Mouse (Mus musculus): Measurements from ENCODE around the gene Fbxl17. TPM values are rescaled to one million over a fixed set of nuclear protein-coding genes. Genes with fewer than 3 reads are reported as not detected.

The Fbxl17 gene
- polyA plus RNA-seq, 1 experiment: 5.9 TPM

DNA sequence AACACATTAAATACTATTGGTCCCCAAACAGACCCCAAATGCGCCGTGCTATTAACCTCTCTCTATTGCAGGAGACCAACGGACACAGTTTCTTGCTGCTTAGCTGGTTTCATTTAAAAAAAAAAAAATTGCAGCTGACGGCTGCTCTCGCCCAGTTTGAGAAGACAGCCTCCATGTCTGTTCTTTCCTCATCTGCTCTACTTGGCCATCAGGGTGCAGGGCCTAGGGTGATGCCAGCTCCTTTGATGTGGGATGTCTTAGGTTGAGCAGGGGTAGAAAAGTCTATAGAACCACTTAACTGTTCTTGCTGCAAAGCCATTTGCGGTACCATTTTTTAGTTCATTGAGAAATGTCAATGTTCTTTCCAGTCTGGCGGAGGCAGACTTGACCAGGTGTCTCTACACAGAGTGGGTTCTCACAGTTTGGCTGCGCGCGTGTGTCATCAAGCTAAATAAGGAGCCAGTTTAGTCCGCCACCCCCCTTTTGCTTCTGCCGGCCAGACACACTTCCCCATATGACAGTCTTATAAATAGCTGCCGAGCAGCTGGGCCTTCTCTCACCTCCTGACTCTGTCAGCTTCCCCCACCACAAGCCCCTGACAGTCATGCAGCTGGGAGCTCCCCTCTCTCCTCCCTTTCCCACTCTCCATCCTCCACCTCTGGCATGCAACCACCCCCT is 487.8 kb downstream of the Fbxl17 start:
- no peak for TF ChIP-seq CTCF (IDR thresholded peaks at IDR 0.05; ENCODE audit: extremely low read depth, insufficient read length, insufficient replicate concordance, low read depth, low read length)
- no peak for TF ChIP-seq POLR2A (IDR thresholded peaks at IDR 0.05; ENCODE audit: low read depth, low read length)
- no peaks in the 10 kb centered on the region for H3K36me3 ChIP-seq (ENCODE audit: control insufficient read depth, insufficient read depth, low read length)
- H3K4me1 ChIP-seq (ENCODE audit: control insufficient read depth, insufficient read depth, insufficient read length, low read length): no peaks in the 10 kb centered on the region
- no peak overlapping the region for H3K4me3 ChIP-seq (ENCODE audit: low read depth, low read length)
- no peaks in the 10 kb centered on the region for H3K27me3 ChIP-seq (ENCODE audit: control insufficient read depth, insufficient read depth, low read length)
- no peak overlapping the region for H3K27ac ChIP-seq (ENCODE audit: insufficient read depth, low read depth, low read length)
- WGBS: 71% methylated on average over 13 of the region's 13 CpGs

- Histone ChIP-seq H3K27ac (ENCODE audit: insufficient read depth, low read depth, low read length) (no peak overlapping the region), H3K4me1 (ENCODE audit: control insufficient read depth, insufficient read depth, insufficient read length, low read length) (no peaks in the 10 kb centered on the region), H3K36me3 (ENCODE audit: control insufficient read depth, insufficient read depth, low read length) (no peaks in the 10 kb centered on the region), H3K4me3 (ENCODE audit: low read depth, low read length) (no peak overlapping the region), H3K27me3 (ENCODE audit: control insufficient read depth, insufficient read depth, low read length) (no peaks in the 10 kb centered on the region)
- TF ChIP-seq CTCF (IDR thresholded peaks at IDR 0.05; ENCODE audit: extremely low read depth, insufficient read length, insufficient replicate concordance, low read depth, low read length): no peak
- no peak for TF ChIP-seq POLR2A (IDR thresholded peaks at IDR 0.05; ENCODE audit: low read depth, low read length)
- WGBS: 88% methylated on average over 10 of the region's 10 CpGs
Measured at GRCm38 (mm10) chr17:63010830-63011229, 489.0 kb downstream of the Fbxl17 start.

DNA sequence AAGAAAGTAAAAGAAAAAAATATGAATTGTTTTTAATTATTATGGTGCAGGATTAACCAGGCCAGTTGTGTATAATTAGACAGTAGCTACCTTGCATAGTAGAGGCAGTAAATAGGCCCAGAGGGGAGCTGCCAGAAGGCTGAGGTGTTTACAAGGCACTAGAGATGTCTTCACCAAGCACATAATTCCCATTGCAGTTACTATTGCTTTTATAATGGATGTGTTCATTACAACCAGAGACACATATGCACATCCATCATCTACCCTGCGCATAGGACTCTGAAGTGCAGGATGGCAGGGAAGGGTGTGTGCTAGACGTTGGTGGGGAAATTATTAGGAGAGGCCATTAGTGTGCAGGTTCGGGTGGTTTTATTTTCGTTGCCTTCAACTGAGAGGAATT is 491.0 kb downstream of the Fbxl17 start:
- TF ChIP-seq POLR2A (IDR thresholded peaks at IDR 0.05; ENCODE audit: low read depth, low read length) (no peak), CTCF (IDR thresholded peaks at IDR 0.05; ENCODE audit: extremely low read depth, insufficient read length, insufficient replicate concordance, low read depth, low read length) (no peak)
- WGBS: 81% methylated on average over 4 of the region's 4 CpGs

DNA sequence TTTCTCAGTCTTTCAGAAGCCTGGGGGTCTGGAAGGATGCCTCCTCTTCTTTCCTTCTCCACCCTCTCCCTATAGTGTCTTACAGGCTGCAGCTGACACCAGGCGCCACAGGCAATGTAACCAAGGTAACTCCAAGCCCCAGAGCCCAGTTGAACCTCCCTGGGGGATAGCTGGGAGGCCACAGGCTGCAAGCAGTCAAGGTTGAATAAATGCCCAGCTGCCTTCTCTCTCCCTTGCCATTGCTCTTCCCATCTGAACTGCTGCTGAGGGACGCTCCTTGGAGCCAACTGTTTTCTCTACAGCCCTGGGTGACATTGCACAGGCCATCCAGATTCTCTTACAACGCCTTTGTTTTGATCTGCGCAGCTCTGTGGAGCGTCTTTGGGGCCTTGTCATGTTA is 491.5 kb downstream of the Fbxl17 start:
- Histone ChIP-seq H3K27ac (ENCODE audit: insufficient read depth, low read depth, low read length) (no peak overlapping the region), H3K4me3 (ENCODE audit: low read depth, low read length) (no peak overlapping the region), H3K27me3 (ENCODE audit: control insufficient read depth, insufficient read depth, low read length) (no peaks in the 10 kb centered on the region; the same call in 1 of the 2 replicates), H3K36me3 (ENCODE audit: control insufficient read depth, insufficient read depth, low read length) (no peaks in the 10 kb centered on the region), H3K4me1 (ENCODE audit: control insufficient read depth, insufficient read depth, insufficient read length, low read length) (no peaks in the 10 kb centered on the region)
- TF ChIP-seq CTCF (IDR thresholded peaks at IDR 0.05; ENCODE audit: extremely low read depth, insufficient read length, insufficient replicate concordance, low read depth, low read length) (no peak), POLR2A (IDR thresholded peaks at IDR 0.05; ENCODE audit: low read depth, low read length) (no peak)
- 79% methylated on average over 5 of the region's 5 CpGs for whole genome bisulfite sequencing

More for the DNA sequence above, 491.0 kb downstream of the Fbxl17 start:
- no peaks in the 10 kb centered on the region; the same call in 1 of the 2 replicates for H3K27me3 ChIP-seq (ENCODE audit: control insufficient read depth, insufficient read depth, low read length)
- H3K36me3 ChIP-seq (ENCODE audit: control insufficient read depth, insufficient read depth, low read length): no peaks in the 10 kb centered on the region
- no peak overlapping the region for H3K27ac ChIP-seq (ENCODE audit: insufficient read depth, low read depth, low read length)
- no peaks in the 10 kb centered on the region for H3K4me1 ChIP-seq (ENCODE audit: control insufficient read depth, insufficient read depth, insufficient read length, low read length)
- H3K4me3 ChIP-seq (ENCODE audit: low read depth, low read length): no peak overlapping the region

GRCm38 (mm10) chr17:63007876-63008275 is 491.9 kb downstream of the Fbxl17 start:
- H3K4me1 ChIP-seq (ENCODE audit: control insufficient read depth, insufficient read depth, insufficient read length, low read length): no peaks in the 10 kb centered on the region
- H3K27ac ChIP-seq (ENCODE audit: insufficient read depth, low read depth, low read length): no peak overlapping the region
- H3K4me3 ChIP-seq (ENCODE audit: low read depth, low read length): no peak overlapping the region
- WGBS: 84% methylated on average over 12 of the region's 12 CpGs
- TF ChIP-seq POLR2A (IDR thresholded peaks at IDR 0.05; ENCODE audit: low read depth, low read length): no peak
- TF ChIP-seq CTCF (IDR thresholded peaks at IDR 0.05; ENCODE audit: extremely low read depth, insufficient read length, insufficient replicate concordance, low read depth, low read length): no peak
- no peaks in the 10 kb centered on the region for H3K36me3 ChIP-seq (ENCODE audit: control insufficient read depth, insufficient read depth, low read length)
- H3K27me3 ChIP-seq (ENCODE audit: control insufficient read depth, insufficient read depth, low read length): no peaks in the 10 kb centered on the region; the same call in 1 of the 2 replicates

All from small intestine, adult 2 months (tissue).